Mouse (Mus musculus) CH12.LX (cell line): ENCODE measurements around the gene Rhoa. TPM values are rescaled to one million over a fixed set of nuclear protein-coding genes. Genes with fewer than 3 reads are reported as not detected.

ENCODE experiments used
- DNase-seq: peaks from one replicate; pipeline ENCODE4 v3.0.0-alpha.2; 2013; ENCODE audit errors: extremely low read depth
- H3K27ac ChIP-seq: 2 replicates; pipeline ENCODE4 v1.5.1; 2012; ENCODE audit warnings: low read depth, mild to moderate bottlenecking, control low read depth, moderate library complexity; ENCODE audit not compliant: insufficient read depth
- H3K27me3 ChIP-seq: replicated peaks from 2 replicates; pipeline ENCODE3; 2012; ENCODE audit warnings: inconsistent platforms
- H3K36me3 ChIP-seq, 2 experiments: replicated peaks in 1 of 2; 2 replicates each; pipeline versions ENCODE3 to v1.6.1; 2012; ENCODE audit warnings: inconsistent platforms in 1 of 2, low read length in 1 of 2, mild to moderate bottlenecking in 1 of 2, mixed read lengths in 1 of 2, moderate library complexity in 1 of 2; ENCODE audit not compliant: control insufficient read depth in 1 of 2, insufficient read depth in 1 of 2
- H3K4me1 ChIP-seq, 2 experiments: 2 replicates each; pipeline ENCODE4 v1.6.1; 2012; ENCODE audit warnings: inconsistent platforms in 1 of 2, moderate library complexity in 1 of 2; ENCODE audit not compliant: insufficient read depth in 2 of 2, control insufficient read depth in 1 of 2
- H3K4me2 ChIP-seq: 2 replicates; pipeline ENCODE4 v1.6.1; 2012; ENCODE audit warnings: low read depth, mild to moderate bottlenecking, control low read depth; ENCODE audit not compliant: poor library complexity, insufficient read depth, severe bottlenecking
- H3K4me3 ChIP-seq, 3 experiments: fragments of 150-350 bp in 1 of 3; sonication (generic) in 1 of 3; replicated peaks in 1 of 3; 2 replicates each; pipeline versions ENCODE3 to v1.5.1; 2011 to 2012; ENCODE audit warnings: low read depth in 2 of 3, low read length in 2 of 3, mild to moderate bottlenecking in 2 of 3, moderate library complexity in 2 of 3, control low read depth in 1 of 3, improper control_type of control experiment in 1 of 3, inconsistent platforms in 1 of 3, mixed read lengths in 1 of 3; ENCODE audit not compliant: poor library complexity in 1 of 3
- H3K79me2 ChIP-seq: replicated peaks from 2 replicates; pipeline ENCODE4 v1.6.1; 2012; ENCODE audit warnings: mild to moderate bottlenecking, moderate library complexity; ENCODE audit not compliant: control insufficient read depth, poor library complexity, insufficient read depth, severe bottlenecking; ENCODE audit errors: extremely low read depth
- H3K9ac ChIP-seq: 2 replicates; pipeline ENCODE4 v1.6.1; 2012; ENCODE audit warnings: low read depth, mild to moderate bottlenecking, control low read depth, moderate library complexity; ENCODE audit not compliant: insufficient read depth
- H3K9me3 ChIP-seq: replicated peaks from 2 replicates; pipeline ENCODE3; 2012; ENCODE audit warnings: low read length, inconsistent platforms, mixed read lengths
- BHLHE40 ChIP-seq: IDR thresholded peaks from 2 replicates; pipeline ENCODE4 v1.6.1; 2011; ENCODE audit warnings: mild to moderate bottlenecking, low read depth, low read length, improper control_type of control experiment
- CHD1 ChIP-seq: IDR thresholded peaks from 2 replicates; pipeline ENCODE4 v1.6.1; 2012; ENCODE audit warnings: low read depth, low read length, improper control_type of control experiment, inconsistent platforms
- CHD2 ChIP-seq: IDR thresholded peaks from 2 replicates; pipeline ENCODE4 v1.6.1; 2011; ENCODE audit warnings: low read length, improper control_type of control experiment
- CTCF ChIP-seq, 2 experiments: IDR thresholded peaks in 1 of 2; conservative IDR thresholded peaks in 1 of 2; 2 replicates each; pipeline ENCODE4 v1.5.1; 2011 to 2012; ENCODE audit warnings: low read depth in 2 of 2, low read length in 2 of 2, improper control_type of control experiment in 1 of 2, inconsistent platforms in 1 of 2, mild to moderate bottlenecking in 1 of 2, moderate library complexity in 1 of 2
- E2F4 ChIP-seq: IDR thresholded peaks from 2 replicates; pipeline ENCODE4 v1.6.1; 2011; ENCODE audit warnings: low read depth, low read length, improper control_type of control experiment; ENCODE audit not compliant: insufficient replicate concordance
- ELF1 ChIP-seq: IDR thresholded peaks from 2 replicates; pipeline ENCODE4 v1.6.1; 2014; ENCODE audit warnings: low read depth, mild to moderate bottlenecking, inconsistent platforms, low read length, improper control_type of control experiment
- EP300 ChIP-seq: IDR thresholded peaks from 2 replicates; pipeline ENCODE4 v1.6.1; 2011; ENCODE audit warnings: low read length, improper control_type of control experiment
- ETS1 ChIP-seq: conservative IDR thresholded peaks from 2 replicates; pipeline ENCODE4 v1.6.1; 2012; ENCODE audit warnings: low read depth, mild to moderate bottlenecking, inconsistent platforms, low read length, improper control_type of control experiment, moderate library complexity
- GABPA ChIP-seq: IDR thresholded peaks from 2 replicates; pipeline ENCODE4 v1.6.1; 2012; ENCODE audit warnings: low read depth, low read length, improper control_type of control experiment, inconsistent platforms; ENCODE audit not compliant: insufficient replicate concordance
- HCFC1 ChIP-seq: IDR thresholded peaks from 2 replicates; pipeline ENCODE4 v1.6.1; 2012; ENCODE audit warnings: low read depth, mild to moderate bottlenecking, inconsistent platforms, low read length, improper control_type of control experiment
- IRF4 ChIP-seq: IDR thresholded peaks from 2 replicates; pipeline ENCODE4 v1.6.1; 2014; ENCODE audit warnings: low read depth, mild to moderate bottlenecking, inconsistent platforms, low read length, improper control_type of control experiment
- JUN ChIP-seq: IDR thresholded peaks from 2 replicates; pipeline ENCODE4 v1.6.1; 2011; ENCODE audit warnings: low read depth, mild to moderate bottlenecking, low read length, improper control_type of control experiment, moderate library complexity; ENCODE audit not compliant: insufficient read depth
- JUND ChIP-seq: conservative IDR thresholded peaks from 2 replicates; pipeline ENCODE4 v1.6.1; 2011; ENCODE audit warnings: low read depth, low read length, improper control_type of control experiment
- KAT2A ChIP-seq: IDR thresholded peaks from 2 replicates; pipeline ENCODE4 v1.6.1; 2012; ENCODE audit warnings: low read length, improper control_type of control experiment, inconsistent platforms; ENCODE audit not compliant: insufficient replicate concordance
- MAFK ChIP-seq: IDR thresholded peaks from 2 replicates; pipeline ENCODE4 v1.6.1; 2011; ENCODE audit warnings: low read length, improper control_type of control experiment; ENCODE audit not compliant: insufficient replicate concordance
- MAX ChIP-seq: IDR thresholded peaks from 2 replicates; pipeline ENCODE4 v1.6.1; 2011; ENCODE audit warnings: low read length, improper control_type of control experiment
- MAZ ChIP-seq: IDR thresholded peaks from 2 replicates; pipeline ENCODE4 v1.6.1; 2012; ENCODE audit warnings: low read depth, mild to moderate bottlenecking, inconsistent platforms, low read length, improper control_type of control experiment, moderate library complexity
- MEF2A ChIP-seq: IDR thresholded peaks from 2 replicates; pipeline ENCODE4 v1.6.1; 2014; ENCODE audit warnings: low read depth, mild to moderate bottlenecking, inconsistent platforms, low read length, improper control_type of control experiment, borderline replicate concordance
- MXI1 ChIP-seq: IDR thresholded peaks from 2 replicates; pipeline ENCODE4 v1.6.1; 2011; ENCODE audit warnings: mild to moderate bottlenecking, low read depth, low read length, improper control_type of control experiment
- MYC ChIP-seq: IDR thresholded peaks from 2 replicates; pipeline ENCODE4 v1.6.1; 2011; ENCODE audit warnings: low read depth, mild to moderate bottlenecking, improper control_type of control experiment, low read length
- NELFE ChIP-seq: IDR thresholded peaks from 2 replicates; pipeline ENCODE4 v1.6.1; 2011; ENCODE audit warnings: low read depth, low read length, improper control_type of control experiment
- NRF1 ChIP-seq: IDR thresholded peaks from 2 replicates; pipeline ENCODE4 v1.6.1; 2014; ENCODE audit warnings: low read depth, mild to moderate bottlenecking, inconsistent platforms, low read length, improper control_type of control experiment, moderate library complexity
- PAX5 ChIP-seq: IDR thresholded peaks from 2 replicates; pipeline ENCODE4 v1.6.1; 2012; ENCODE audit warnings: low read length, inconsistent platforms, mixed read lengths
- POLR2A ChIP-seq: IDR thresholded peaks from 2 replicates; pipeline ENCODE4 v1.6.1; 2011; ENCODE audit warnings: low read depth, mild to moderate bottlenecking, improper control_type of control experiment, low read length
- POLR2AphosphoS2 ChIP-seq: IDR thresholded peaks from 2 replicates; pipeline ENCODE4 v1.6.1; 2011; ENCODE audit warnings: low read depth, low read length, improper control_type of control experiment
- RAD21 ChIP-seq: IDR thresholded peaks from 2 replicates; pipeline ENCODE4 v1.6.1; 2011; ENCODE audit warnings: low read depth, mild to moderate bottlenecking, low read length, improper control_type of control experiment, moderate library complexity
- RCOR1 ChIP-seq: conservative IDR thresholded peaks from 2 replicates; pipeline ENCODE4 v1.6.1; 2012; ENCODE audit warnings: low read depth, mild to moderate bottlenecking, inconsistent platforms, low read length, improper control_type of control experiment
- SMC3 ChIP-seq: IDR thresholded peaks from 2 replicates; pipeline ENCODE4 v1.6.1; 2011; ENCODE audit warnings: low read depth, low read length, improper control_type of control experiment
- TBP ChIP-seq: conservative IDR thresholded peaks from 2 replicates; pipeline ENCODE4 v1.6.1; 2011; ENCODE audit warnings: low read depth, low read length, improper control_type of control experiment
- TCF12 ChIP-seq: IDR thresholded peaks from 2 replicates; pipeline ENCODE4 v1.6.1; 2014; ENCODE audit warnings: low read depth, mild to moderate bottlenecking, inconsistent platforms, low read length, improper control_type of control experiment
- UBTF ChIP-seq: IDR thresholded peaks from 2 replicates; pipeline ENCODE4 v1.6.1; 2012; ENCODE audit warnings: low read depth, mild to moderate bottlenecking, inconsistent platforms, low read length, improper control_type of control experiment, moderate library complexity
- USF1 ChIP-seq: IDR thresholded peaks from 2 replicates; pipeline ENCODE4 v1.6.1; 2014; ENCODE audit warnings: low read depth, mild to moderate bottlenecking, inconsistent platforms, low read length, improper control_type of control experiment
- USF2 ChIP-seq: conservative IDR thresholded peaks from 2 replicates; pipeline ENCODE4 v1.6.1; 2011; ENCODE audit warnings: low read depth, low read length, improper control_type of control experiment
- ZC3H11A ChIP-seq: IDR thresholded peaks from 2 replicates; pipeline ENCODE4 v1.6.1; 2012; ENCODE audit warnings: low read depth, mild to moderate bottlenecking, inconsistent platforms, low read length, improper control_type of control experiment
- ZKSCAN1 ChIP-seq: IDR thresholded peaks from 2 replicates; pipeline ENCODE4 v1.6.1; 2012; ENCODE audit warnings: low read depth, inconsistent platforms, low read length, improper control_type of control experiment, borderline replicate concordance
- ZMIZ1 ChIP-seq: IDR thresholded peaks from 2 replicates; pipeline ENCODE4 v1.6.1; 2012; ENCODE audit warnings: low read depth, mild to moderate bottlenecking, inconsistent platforms, low read length, improper control_type of control experiment
- ZNF384 ChIP-seq: IDR thresholded peaks from 2 replicates; pipeline ENCODE4 v1.6.1; 2012; ENCODE audit warnings: low read depth, low read length, improper control_type of control experiment, inconsistent platforms
- dilution Hi-C: fragments of 300-500 bp; cut with MboI; formaldehyde crosslinking; loops from 2 replicates; pipeline ENCODE4 v1.14.3; 2020; ENCODE audit warnings: low sequenced_read_pairs; ENCODE audit not compliant: extremely low pct_unique_long_range_greater_than_20kb, extremely low pct_ligation_motif_present
- in situ Hi-C: fragments of 300-500 bp; cut with MboI; formaldehyde crosslinking; loops from 3 replicates; pipeline ENCODE4 v1.14.3; 2019; ENCODE audit warnings: low sequenced_read_pairs, low pct_ligation_motif_present, low pct_unique_long_range_greater_than_20kb, mixed read lengths
- polyA plus RNA-seq: library from polyadenylated mRNA; unstranded; fragments of >175 nt; gene quantifications from 2 replicates; pipeline ENCODE4 v1.2.1, GENCODE M21; 2012; ENCODE audit warnings: low read depth; ENCODE audit not compliant: insufficient read length
- total RNA-seq, 2 experiments: library from RNA; depleted of rRNA; stranded (reverse); fragments of 300-350 nt in 1 of 2; fragments of >200 nt in 1 of 2; gene quantifications; 2 replicates each; pipeline ENCODE4 v1.2.3; 2012 to 2014

Gene Rhoa
- total RNA-seq (2012; rRNA removed) (84.0 and 96.9 TPM in 2 replicates), total RNA-seq (2014; rRNA removed) (231 and 243 TPM in 2 replicates), polyA plus RNA-seq (308 TPM in 2 replicates)

DNA sequence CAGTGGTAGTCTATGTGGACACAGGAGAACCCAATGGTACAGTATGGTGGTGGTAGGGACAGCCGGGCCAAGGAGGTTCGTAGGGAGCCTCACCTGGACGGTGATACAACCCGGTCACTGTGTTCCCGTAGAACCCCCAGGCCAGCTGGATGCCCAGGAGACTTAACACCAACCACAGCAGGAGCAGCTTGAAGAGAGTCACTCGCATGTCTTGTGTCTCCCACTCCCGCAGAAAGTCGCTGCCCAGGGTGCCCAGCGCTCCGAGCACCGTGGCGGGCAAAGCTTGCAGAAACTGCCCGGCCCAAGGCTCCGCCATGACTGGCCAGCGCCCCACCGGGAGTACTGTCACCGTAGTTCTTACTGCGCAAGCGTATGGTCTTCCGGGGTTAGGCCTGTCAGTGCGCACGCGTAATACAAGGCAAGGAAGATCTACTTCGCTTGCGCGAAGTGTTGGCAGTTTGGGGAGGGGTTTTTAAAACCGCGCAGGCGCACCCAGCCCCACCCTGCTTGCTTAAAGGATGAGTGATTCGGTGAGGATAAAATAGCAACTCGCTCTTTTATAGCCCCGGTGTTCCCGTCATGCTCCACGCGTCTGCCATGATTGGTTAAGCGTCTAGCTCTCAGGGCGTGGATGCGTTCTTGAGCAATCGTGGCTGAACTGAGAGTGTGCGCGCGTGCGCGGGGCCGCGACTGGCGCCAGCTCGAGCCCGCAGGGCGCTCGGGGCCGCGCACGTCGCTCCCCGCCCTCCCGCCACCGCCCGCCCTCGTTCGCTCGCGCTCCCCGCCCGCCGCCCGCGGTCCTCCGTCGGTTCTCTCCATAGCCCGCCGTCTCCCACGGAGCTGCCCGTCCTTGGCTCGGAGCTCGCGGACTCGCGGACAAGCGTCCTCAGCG lies at the start of gene Rhoa, which contains the start of gene Tcta:
Rhoa (plus strand) TSS at position 501 of the 892 bp plus-strand sequence.
Tcta (minus strand) TSS at position 532 of the 892 bp plus-strand sequence.
- in situ Hi-C loops (no loop called here), dilution Hi-C loops (no loop called here)
- Histone ChIP-seq H3K4me1 (peaks cover 3 to 48% of the 10 kb centered on the region in 2 experiments; a peak in 3 of 4 replicates), H3K9ac (peak within 1 kb of the TSS; percentile 80), H3K4me3 (peak within 1 kb of the TSS; percentile 71 to 98 (median 81)), H3K4me2 (peak within 1 kb of the TSS; percentile 68), H3K27me3 (no peaks in the 10 kb centered on the region), H3K36me3 (peaks cover 17 to 36% of the 10 kb centered on the region in 2 experiments), H3K27ac (peak within 1 kb of the TSS; percentile 90), H3K79me2 (peaks cover 36% of the 10 kb centered on the region), H3K9me3 (no peaks in the 10 kb centered on the region)
- peak; percentile 100 for DNase-seq
- TF ChIP-seq PAX5: no peak
- peak; percentile 80 for TF ChIP-seq MXI1
- no peak for TF ChIP-seq USF2
- TF ChIP-seq HCFC1: peak; percentile 76
- no peak for TF ChIP-seq EP300
- TF ChIP-seq E2F4: no peak; the same call in 1 of the 2 replicates
- TF ChIP-seq CTCF (conservative IDR thresholded peaks at IDR 0.05 in 1 of 2, IDR thresholded peaks at IDR 0.05 in 1 of 2; ENCODE audit: low read depth in 2 of 2, low read length in 2 of 2): no peak
- TF ChIP-seq JUND: 0 out of 2 replicates have a peak, but pooled peaks have one; percentile 15
- TF ChIP-seq ETS1: 0 out of 2 replicates have a peak, but pooled peaks have one; percentile 8
- no peak for TF ChIP-seq CHD2
- peak; percentile 87 for TF ChIP-seq TCF12
- TF ChIP-seq USF1: no peak
- peak; percentile 88 for TF ChIP-seq POLR2AphosphoS2
- peak; percentile 97 for TF ChIP-seq MEF2A
- no peak for TF ChIP-seq GABPA
- peak; percentile 76; the same call in 1 of the 2 replicates for TF ChIP-seq RCOR1
- TF ChIP-seq RAD21: no peak
- no peak for TF ChIP-seq ZC3H11A
- TF ChIP-seq ZMIZ1: no peak; the same call in 1 of the 2 replicates
- TF ChIP-seq KAT2A: no peak
- TF ChIP-seq UBTF: no peak
- TF ChIP-seq MAZ: peak; percentile 82
- no peak for TF ChIP-seq CHD1
- peak; percentile 98 for TF ChIP-seq POLR2A
- peak; percentile 93 for TF ChIP-seq NRF1
- TF ChIP-seq ZNF384: no peak
- peak; percentile 54; the same call in 1 of the 2 replicates for TF ChIP-seq IRF4
- TF ChIP-seq MYC: 0 out of 2 replicates have a peak, but pooled peaks have one; percentile 70
- no peak for TF ChIP-seq ZKSCAN1
- peak; percentile 96 for TF ChIP-seq NELFE
- no peak for TF ChIP-seq JUN
- TF ChIP-seq MAX: peak; percentile 36; the same call in 1 of the 2 replicates
- TF ChIP-seq BHLHE40: no peak
- no peak for TF ChIP-seq SMC3
- TF ChIP-seq TBP: peak; percentile 98
- 0 out of 2 replicates have a peak, but pooled peaks have one; percentile 8 for TF ChIP-seq MAFK
- TF ChIP-seq ELF1: peak; percentile 97
